Mouse (Mus musculus): ENCODE results near the gene Ankrd34c. TPM values are rescaled to one million over a fixed set of nuclear protein-coding genes. Genes with fewer than 3 reads are reported as not detected.
A peak's percentile ranks its signal among the peaks of the same experiment; 100 is the strongest.

Gene Ankrd34c
- 0.03 and 0.28 TPM in 2 replicates for polyA plus RNA-seq (2014; fragmentation: Nextera tagmentation; extraction: Ambion mirVana)

DNA sequence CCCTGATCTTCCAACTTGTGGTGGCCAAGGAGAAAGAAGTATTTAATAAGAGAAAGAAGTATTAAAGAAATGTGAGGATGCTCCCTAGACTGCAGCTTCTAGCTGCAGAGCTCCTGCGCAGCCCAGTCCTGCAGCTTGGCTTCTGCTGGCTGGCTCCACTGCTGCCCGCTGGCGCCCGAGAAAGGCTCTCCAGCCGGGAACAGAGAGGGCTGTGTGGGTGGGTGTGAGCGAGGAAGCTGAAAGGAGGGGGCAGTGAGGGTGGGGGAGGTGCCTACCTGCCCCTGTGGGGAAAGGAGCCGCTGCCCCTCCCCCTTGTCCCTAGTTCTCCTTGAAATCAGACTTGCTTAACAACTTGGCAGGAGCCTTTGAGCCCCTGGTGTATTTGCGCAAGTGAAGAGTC lies at the start of gene Ankrd34c:
TSS of gene Ankrd34c (minus strand) at position 181 of the 400 bp plus-strand sequence.
- no peak for ATAC-seq
- WGBS = 2% methylated on average over 8 of the region's 8 CpGs
- no peak for DNase-seq (ENCODE audit: low spot score)
- Histone ChIP-seq H3K27me3 (replicated peaks; ENCODE audit: control insufficient read depth, insufficient read depth, low read length) (peaks cover 13% of the 10 kb centered on the region; the same call in 1 of the 2 replicates), H3K9me3 (replicated peaks; ENCODE audit: control insufficient read depth, low read length) (no peaks in the 10 kb centered on the region), H3K36me3 (ENCODE audit: control insufficient read depth, insufficient read depth, low read length) (no peaks in the 10 kb centered on the region), H3K27ac (ENCODE audit: low read depth, low read length) (no peak within 1 kb of the TSS), H3K4me1 (ENCODE audit: control insufficient read depth, insufficient read depth, low read length) (0 out of 2 replicates have a peak, but pooled peaks cover 2% of the 10 kb centered on the region), H3K9ac (ENCODE audit: low read length) (no peak within 1 kb of the TSS), H3K4me3 (ENCODE audit: low read depth, low read length) (no peak within 1 kb of the TSS), H3K4me2 (ENCODE audit: low read length) (peak within 1 kb of the TSS; percentile 34)

DNA sequence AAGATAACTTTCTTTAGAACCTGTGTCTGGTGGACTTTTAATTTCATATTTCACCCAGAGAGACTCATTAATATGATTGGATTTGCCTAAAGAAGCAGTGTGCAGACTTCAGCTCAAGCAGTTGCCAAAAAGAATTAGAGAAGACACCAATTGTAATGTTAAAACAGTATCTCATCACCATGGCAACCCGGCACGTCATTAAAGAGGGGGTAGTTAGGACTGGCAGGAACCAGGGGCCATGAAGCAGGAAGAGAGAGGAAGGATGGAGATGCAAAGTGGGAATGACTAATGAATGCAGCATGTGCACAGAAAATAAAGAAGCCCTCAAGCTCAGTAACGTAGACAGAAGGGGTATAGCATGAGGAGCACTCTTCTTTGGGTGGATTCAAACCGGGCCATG lies 49.3 kb upstream of the Ankrd34c start:
- no peaks in the 10 kb centered on the region for H3K27me3 ChIP-seq (replicated peaks; ENCODE audit: control insufficient read depth, insufficient read depth, low read length)
- no peaks in the 10 kb centered on the region for H3K9me3 ChIP-seq (replicated peaks; ENCODE audit: control insufficient read depth, low read length)
- peak; percentile 12 for DNase-seq (ENCODE audit: low spot score)
- no peaks in the 10 kb centered on the region for H3K4me1 ChIP-seq (ENCODE audit: control insufficient read depth, insufficient read depth, low read length)
- H3K4me3 ChIP-seq (ENCODE audit: low read depth, low read length) = no peak overlapping the region
- no peak overlapping the region for H3K4me2 ChIP-seq (ENCODE audit: low read length)
- no peak for ATAC-seq
- H3K27ac ChIP-seq (ENCODE audit: low read depth, low read length) = no peak overlapping the region
- 51% methylated on average over 4 of the region's 4 CpGs for WGBS
- H3K36me3 ChIP-seq (ENCODE audit: control insufficient read depth, insufficient read depth, low read length) = no peaks in the 10 kb centered on the region
- H3K9ac ChIP-seq (ENCODE audit: low read length) = no peak overlapping the region

DNA sequence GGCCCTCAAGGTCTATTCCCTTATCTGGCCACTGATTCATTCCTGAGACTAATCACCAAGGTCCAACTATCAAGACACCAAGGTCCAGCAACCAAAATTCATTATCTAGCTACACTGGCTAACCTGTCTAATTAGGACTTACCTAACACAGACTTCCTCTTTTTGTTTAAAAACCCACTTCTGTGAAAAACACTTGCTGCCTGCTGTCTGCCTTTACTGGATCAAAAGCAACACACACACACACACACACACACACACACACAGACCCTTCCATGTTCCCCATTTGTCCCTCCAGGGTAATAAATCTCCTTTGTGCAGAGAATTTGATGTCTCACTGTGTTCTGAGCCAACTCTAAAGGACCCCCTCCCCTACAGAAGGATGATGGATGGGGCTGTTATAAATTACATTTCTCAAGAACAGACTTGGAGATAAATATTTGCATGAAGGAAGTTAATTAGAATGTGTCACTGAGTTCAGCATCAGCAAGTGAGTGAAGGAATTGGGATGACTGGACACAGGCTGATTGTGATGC lies 43.2 kb upstream of the Ankrd34c start:
- no peak overlapping the region for H3K4me3 ChIP-seq (ENCODE audit: low read depth, low read length)
- no peaks in the 10 kb centered on the region for H3K4me1 ChIP-seq (ENCODE audit: control insufficient read depth, insufficient read depth, low read length)
- H3K9ac ChIP-seq (ENCODE audit: low read length) = no peak overlapping the region
- no peak overlapping the region for H3K27ac ChIP-seq (ENCODE audit: low read depth, low read length)
- no peaks in the 10 kb centered on the region for H3K27me3 ChIP-seq (replicated peaks; ENCODE audit: control insufficient read depth, insufficient read depth, low read length)
- DNase-seq (ENCODE audit: low spot score) (no peak), ATAC-seq (no peak)
- H3K36me3 ChIP-seq (ENCODE audit: control insufficient read depth, insufficient read depth, low read length) = no peaks in the 10 kb centered on the region
- no peak overlapping the region for H3K4me2 ChIP-seq (ENCODE audit: low read length)
- H3K9me3 ChIP-seq (replicated peaks; ENCODE audit: control insufficient read depth, low read length) = no peaks in the 10 kb centered on the region

DNA sequence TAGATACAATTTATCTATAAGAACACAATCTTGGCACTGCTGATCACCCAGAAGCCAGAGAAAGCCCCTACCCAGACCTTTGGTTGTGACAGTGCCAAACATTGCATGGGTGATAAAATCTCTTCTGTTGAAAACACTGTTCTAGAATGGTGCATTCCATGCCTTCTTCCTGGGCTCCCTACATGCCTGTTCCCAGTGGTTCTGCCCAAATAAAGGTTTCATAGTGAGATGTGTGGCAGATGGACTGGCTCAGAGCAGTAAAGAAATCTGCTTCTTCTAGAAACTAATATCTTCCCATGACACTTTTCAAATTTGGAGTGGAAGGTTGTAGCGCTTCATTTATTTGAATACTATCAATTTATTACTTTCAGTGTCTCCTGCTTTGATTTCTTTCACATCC lies 41.0 kb upstream of the Ankrd34c start:
- 97% methylated on average over 1 of the region's 1 CpGs for WGBS
- DNase-seq (ENCODE audit: low spot score) (no peak), ATAC-seq (no peak)
- H3K4me2 ChIP-seq (ENCODE audit: low read length) = no peak overlapping the region
- no peaks in the 10 kb centered on the region for H3K9me3 ChIP-seq (replicated peaks; ENCODE audit: control insufficient read depth, low read length)
- no peaks in the 10 kb centered on the region for H3K27me3 ChIP-seq (replicated peaks; ENCODE audit: control insufficient read depth, insufficient read depth, low read length)
- no peaks in the 10 kb centered on the region for H3K4me1 ChIP-seq (ENCODE audit: control insufficient read depth, insufficient read depth, low read length)
- H3K27ac ChIP-seq (ENCODE audit: low read depth, low read length) = no peak overlapping the region
- H3K4me3 ChIP-seq (ENCODE audit: low read depth, low read length) = no peak overlapping the region
- no peak overlapping the region for H3K9ac ChIP-seq (ENCODE audit: low read length)
- no peaks in the 10 kb centered on the region for H3K36me3 ChIP-seq (ENCODE audit: control insufficient read depth, insufficient read depth, low read length)

DNA sequence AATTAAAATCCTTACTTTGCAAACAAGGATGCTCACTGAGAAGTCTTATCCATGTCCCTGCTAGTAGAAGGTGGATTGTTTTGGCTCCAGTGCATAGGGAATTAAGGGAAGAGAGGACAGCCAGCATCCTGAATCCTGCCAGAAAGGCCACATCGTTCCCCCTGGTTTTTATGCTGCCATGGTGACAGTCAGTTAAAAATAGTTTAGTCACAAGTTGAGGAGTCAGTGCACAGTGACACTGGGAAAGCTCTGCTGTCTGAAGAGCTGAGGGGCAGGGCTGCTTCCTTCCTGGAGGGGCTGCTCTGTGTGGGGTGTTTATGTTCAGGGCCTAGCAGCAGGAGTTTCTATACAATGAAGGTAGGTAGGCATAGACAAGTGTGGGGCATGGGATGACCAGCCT lies 32.9 kb upstream of the Ankrd34c start:
- Histone ChIP-seq H3K27ac (ENCODE audit: low read depth, low read length) (no peak overlapping the region), H3K4me3 (ENCODE audit: low read depth, low read length) (no peak overlapping the region), H3K27me3 (replicated peaks; ENCODE audit: control insufficient read depth, insufficient read depth, low read length) (no peaks in the 10 kb centered on the region), H3K4me2 (ENCODE audit: low read length) (no peak overlapping the region), H3K9ac (ENCODE audit: low read length) (no peak overlapping the region), H3K4me1 (ENCODE audit: control insufficient read depth, insufficient read depth, low read length) (no peaks in the 10 kb centered on the region), H3K9me3 (replicated peaks; ENCODE audit: control insufficient read depth, low read length) (no peaks in the 10 kb centered on the region), H3K36me3 (ENCODE audit: control insufficient read depth, insufficient read depth, low read length) (no peaks in the 10 kb centered on the region)
- DNase-seq (ENCODE audit: low spot score) (no peak), ATAC-seq (no peak)
- WGBS = 55% methylated on average over 1 of the region's 1 CpGs

DNA sequence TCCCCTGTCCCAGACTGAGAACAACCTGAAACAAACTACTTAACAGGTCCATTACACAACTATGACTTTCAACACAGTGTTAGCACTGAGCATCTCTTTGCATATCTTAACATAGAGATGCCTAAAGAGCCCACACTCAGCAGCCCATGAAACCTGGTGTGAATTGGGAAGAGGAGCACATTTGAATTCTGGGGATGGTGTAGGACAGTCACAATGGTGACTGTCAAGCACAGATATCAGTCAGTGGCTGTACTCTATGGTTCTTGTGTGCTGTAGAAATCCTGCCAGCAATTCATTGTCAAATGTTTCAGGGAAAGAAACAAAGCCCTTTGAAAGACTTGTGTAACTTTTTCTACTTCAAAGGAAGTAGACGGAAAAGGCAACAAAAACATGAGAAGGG lies 23.7 kb upstream of the Ankrd34c start:
- Histone ChIP-seq H3K27me3 (replicated peaks; ENCODE audit: control insufficient read depth, insufficient read depth, low read length) (no peaks in the 10 kb centered on the region), H3K4me2 (ENCODE audit: low read length) (no peak overlapping the region), H3K9ac (ENCODE audit: low read length) (no peak overlapping the region), H3K4me3 (ENCODE audit: low read depth, low read length) (no peak overlapping the region), H3K9me3 (replicated peaks; ENCODE audit: control insufficient read depth, low read length) (no peaks in the 10 kb centered on the region), H3K27ac (ENCODE audit: low read depth, low read length) (no peak overlapping the region), H3K4me1 (ENCODE audit: control insufficient read depth, insufficient read depth, low read length) (no peaks in the 10 kb centered on the region), H3K36me3 (ENCODE audit: control insufficient read depth, insufficient read depth, low read length) (no peaks in the 10 kb centered on the region)
- DNase-seq (ENCODE audit: low spot score) = no peak
- no peak for ATAC-seq
- WGBS = 31% methylated on average over 1 of the region's 1 CpGs

DNA sequence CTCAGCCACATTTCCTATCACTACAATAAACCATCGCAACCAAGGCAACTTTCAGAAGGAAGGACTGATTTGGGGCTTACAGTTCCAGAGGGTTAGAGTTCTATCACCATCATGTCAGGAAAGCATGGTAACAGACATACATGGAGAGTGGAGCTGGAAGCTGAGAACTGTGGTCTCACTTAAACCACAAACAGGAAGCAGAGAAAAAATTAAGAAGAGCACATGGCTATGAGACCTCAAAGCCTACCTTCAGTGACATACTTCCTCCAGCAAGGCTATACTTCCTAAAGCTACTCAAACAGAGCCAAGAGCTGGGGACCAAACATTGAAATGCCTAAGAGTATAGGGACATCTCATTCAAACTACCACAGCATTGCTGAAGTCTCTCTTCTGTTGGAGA lies 20.3 kb upstream of the Ankrd34c start:
- Histone ChIP-seq H3K4me3 (ENCODE audit: low read depth, low read length) (no peak overlapping the region), H3K27ac (ENCODE audit: low read depth, low read length) (no peak overlapping the region), H3K9ac (ENCODE audit: low read length) (no peak overlapping the region), H3K9me3 (replicated peaks; ENCODE audit: control insufficient read depth, low read length) (no peaks in the 10 kb centered on the region), H3K27me3 (replicated peaks; ENCODE audit: control insufficient read depth, insufficient read depth, low read length) (no peaks in the 10 kb centered on the region), H3K36me3 (ENCODE audit: control insufficient read depth, insufficient read depth, low read length) (no peaks in the 10 kb centered on the region), H3K4me1 (ENCODE audit: control insufficient read depth, insufficient read depth, low read length) (no peaks in the 10 kb centered on the region), H3K4me2 (ENCODE audit: low read length) (no peak overlapping the region)
- 95% methylated on average over 1 of the region's 1 CpGs for WGBS
- ATAC-seq = no peak
- DNase-seq (ENCODE audit: low spot score) = no peak

DNA sequence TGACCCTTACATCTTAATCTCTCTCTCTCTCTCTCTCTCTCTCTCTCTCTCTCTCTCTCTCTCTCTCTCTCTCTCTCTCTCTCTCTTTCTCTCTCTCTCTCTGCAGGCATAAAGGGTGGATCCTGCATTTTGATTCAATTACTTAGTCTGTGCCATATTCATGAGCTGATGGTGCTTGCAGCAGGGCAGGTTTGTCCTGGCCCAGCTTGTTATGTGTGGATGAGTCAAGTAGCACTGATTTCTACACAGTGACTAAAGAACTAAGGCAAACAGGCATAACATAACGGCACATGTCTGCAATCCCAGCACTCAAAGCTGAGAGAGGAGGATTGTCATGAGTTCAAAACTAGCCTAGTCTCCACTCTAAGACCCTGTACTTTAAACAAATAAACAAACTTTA lies 19.9 kb upstream of the Ankrd34c start:
- H3K27ac ChIP-seq (ENCODE audit: low read depth, low read length) = no peak overlapping the region
- no peak overlapping the region for H3K4me2 ChIP-seq (ENCODE audit: low read length)
- no peaks in the 10 kb centered on the region for H3K36me3 ChIP-seq (ENCODE audit: control insufficient read depth, insufficient read depth, low read length)
- no peak overlapping the region for H3K4me3 ChIP-seq (ENCODE audit: low read depth, low read length)
- no peak for DNase-seq (ENCODE audit: low spot score)
- H3K9ac ChIP-seq (ENCODE audit: low read length) = no peak overlapping the region
- no peaks in the 10 kb centered on the region for H3K27me3 ChIP-seq (replicated peaks; ENCODE audit: control insufficient read depth, insufficient read depth, low read length)
- H3K4me1 ChIP-seq (ENCODE audit: control insufficient read depth, insufficient read depth, low read length) = no peaks in the 10 kb centered on the region
- 84% methylated on average over 1 of the region's 1 CpGs for WGBS
- no peak for ATAC-seq
- H3K9me3 ChIP-seq (replicated peaks; ENCODE audit: control insufficient read depth, low read length) = no peaks in the 10 kb centered on the region

DNA sequence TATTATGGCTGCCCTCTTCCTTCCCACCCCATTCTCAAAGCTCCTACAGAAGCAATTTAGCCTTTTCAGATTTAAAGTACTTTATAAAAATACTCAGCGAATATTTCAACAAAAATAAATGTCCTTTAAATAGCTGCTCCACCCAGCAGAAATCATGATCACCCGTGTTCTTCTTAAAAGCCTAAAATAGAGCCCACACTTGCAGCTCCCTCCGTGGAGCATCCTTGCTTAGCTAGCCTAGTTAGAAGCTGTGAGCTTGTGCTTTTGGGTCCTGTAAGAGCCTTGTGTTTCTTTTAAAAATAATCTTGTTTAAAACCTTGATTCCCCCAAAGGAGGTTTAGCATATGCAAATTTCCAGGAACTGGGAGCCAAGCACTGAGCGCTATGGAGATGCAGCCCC lies 19.3 kb upstream of the Ankrd34c start:
- Histone ChIP-seq H3K4me1 (ENCODE audit: control insufficient read depth, insufficient read depth, low read length) (no peaks in the 10 kb centered on the region), H3K9me3 (replicated peaks; ENCODE audit: control insufficient read depth, low read length) (no peaks in the 10 kb centered on the region), H3K4me3 (ENCODE audit: low read depth, low read length) (no peak overlapping the region), H3K27me3 (replicated peaks; ENCODE audit: control insufficient read depth, insufficient read depth, low read length) (no peaks in the 10 kb centered on the region), H3K4me2 (ENCODE audit: low read length) (no peak overlapping the region), H3K9ac (ENCODE audit: low read length) (no peak overlapping the region), H3K27ac (ENCODE audit: low read depth, low read length) (no peak overlapping the region), H3K36me3 (ENCODE audit: control insufficient read depth, insufficient read depth, low read length) (no peaks in the 10 kb centered on the region)
- 45% methylated on average over 4 of the region's 4 CpGs for WGBS
- DNase-seq (ENCODE audit: low spot score) (no peak), ATAC-seq (no peak)
